Mouse (Mus musculus): ENCODE measurements around the gene Magi1.

DNA sequence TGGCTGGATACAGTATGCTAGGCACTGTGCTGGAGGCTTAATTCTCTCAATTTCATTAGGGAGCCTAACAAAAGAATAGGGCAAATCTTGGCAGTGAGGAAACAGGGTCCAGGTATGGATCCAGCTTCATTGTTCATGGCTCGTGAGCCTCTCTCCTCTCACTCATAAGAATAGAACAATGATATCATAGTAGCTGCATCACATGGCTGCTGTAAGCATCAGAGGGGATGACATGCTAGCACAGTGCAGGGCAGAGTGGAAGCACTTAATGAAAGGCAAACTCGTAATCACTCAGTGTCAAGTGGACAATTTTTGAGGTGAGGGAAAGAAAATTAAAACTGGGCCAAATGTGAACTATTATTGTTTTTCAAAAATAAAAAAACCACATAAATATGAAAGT is 337.1 kb downstream of the Magi1 start:
- no peak for TF ChIP-seq GATA1 (IDR thresholded peaks at IDR 0.05; ENCODE audit: borderline replicate concordance, low read length)
- no peak for TF ChIP-seq FLI1 (IDR thresholded peaks at IDR 0.05; ENCODE audit: low read length)

Data from megakaryocyte, embryonic 14.5 days (primary cell).